Mouse (Mus musculus) adrenal gland, postnatal 25 days (tissue): ENCODE measurements around the gene Cpm. TPM values are rescaled to one million over a fixed set of nuclear protein-coding genes. Genes with fewer than 3 reads are reported as not detected.

Experiments
- DNase-seq: peaks from one replicate; pipeline ENCODE4 v3.0.0; 2021; ENCODE audit warnings: mixed read lengths
- total RNA-seq: library from RNA; stranded (reverse); gene quantifications from 2 replicates; pipeline ENCODE4 v1.2.3, GENCODE M21; 2021

Gene Cpm
- total RNA-seq, 1 experiment from 2014 or later = 27.0 TPM

DNA sequence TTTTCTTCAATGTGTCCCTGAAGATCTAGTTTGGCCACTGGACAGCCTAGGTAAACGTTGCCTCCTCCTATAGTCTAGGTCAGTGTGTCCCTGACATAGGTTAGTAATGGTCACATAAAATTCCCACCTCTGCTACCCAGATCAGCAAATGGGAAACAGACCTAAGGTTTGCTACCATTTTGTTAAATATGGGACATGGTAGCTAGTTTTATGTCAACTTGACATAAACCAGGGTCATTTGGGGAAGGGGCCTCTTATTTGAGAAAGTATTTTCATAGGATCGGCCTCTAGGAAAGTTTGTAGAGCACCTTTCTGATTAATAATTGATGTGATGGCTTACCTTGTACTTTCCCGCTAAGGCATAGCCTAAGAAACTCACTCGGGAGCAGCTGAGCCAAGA lies 8.8 kb upstream of the Cpm start:
- DNase-seq = no peak

DNA sequence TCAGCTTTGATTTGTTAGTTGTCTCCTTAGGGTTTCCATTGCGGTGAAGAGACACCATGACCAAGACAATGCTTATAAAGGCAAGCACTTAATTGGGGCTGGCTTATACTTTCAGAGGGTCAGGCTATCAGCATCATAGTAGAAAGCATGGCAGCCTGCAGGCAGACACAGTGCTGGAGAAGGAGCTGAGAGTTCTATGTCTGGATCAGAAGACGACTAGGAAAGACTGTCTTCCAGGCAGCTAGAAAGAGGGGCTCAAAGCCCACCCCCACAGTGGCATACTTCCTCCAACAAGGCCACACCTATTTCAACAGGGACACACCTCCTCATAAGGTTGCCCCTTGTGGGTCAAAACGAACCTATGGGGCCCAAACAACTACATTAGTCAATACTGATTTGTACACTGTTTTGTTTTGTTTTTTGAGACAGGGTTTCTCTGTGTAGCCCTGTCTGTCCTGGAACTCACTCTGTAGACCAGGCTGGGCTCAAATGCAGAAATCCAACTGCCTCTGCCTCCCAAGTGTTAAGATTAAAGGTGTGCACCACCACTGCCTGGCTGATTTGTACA lies 8.3 kb upstream of the Cpm start:
- no peak for DNase-seq

GRCm38 (mm10) chr10:117621616-117622533 lies 7.4 kb upstream of the Cpm start:
- no peak for DNase-seq

DNA sequence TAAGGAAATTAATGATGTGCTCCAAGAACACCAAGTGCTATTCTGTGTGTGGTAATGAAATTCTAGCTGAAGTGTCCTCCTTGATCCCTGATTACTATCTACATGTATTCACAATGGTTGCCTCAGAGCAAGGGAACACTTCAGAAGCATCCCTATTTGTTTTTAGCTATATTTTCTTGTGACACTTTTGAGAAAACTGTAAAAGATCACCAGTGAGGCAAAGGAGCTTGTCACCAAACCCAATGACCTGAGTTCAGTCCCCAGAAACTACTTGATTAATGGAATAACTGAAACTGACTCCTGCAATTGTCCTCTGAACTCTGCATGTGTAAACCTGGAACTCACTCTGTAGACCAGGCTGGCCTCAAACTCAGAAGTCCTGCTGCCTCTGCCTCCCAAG lies 5.9 kb upstream of the Cpm start:
- DNase-seq = no peak

GRCm38 (mm10) chr10:117624222-117624621 lies 5.1 kb upstream of the Cpm start:
- no peak for DNase-seq

GRCm38 (mm10) chr10:117624655-117625497 lies 4.4 kb upstream of the Cpm start:
- DNase-seq = no peak

DNA sequence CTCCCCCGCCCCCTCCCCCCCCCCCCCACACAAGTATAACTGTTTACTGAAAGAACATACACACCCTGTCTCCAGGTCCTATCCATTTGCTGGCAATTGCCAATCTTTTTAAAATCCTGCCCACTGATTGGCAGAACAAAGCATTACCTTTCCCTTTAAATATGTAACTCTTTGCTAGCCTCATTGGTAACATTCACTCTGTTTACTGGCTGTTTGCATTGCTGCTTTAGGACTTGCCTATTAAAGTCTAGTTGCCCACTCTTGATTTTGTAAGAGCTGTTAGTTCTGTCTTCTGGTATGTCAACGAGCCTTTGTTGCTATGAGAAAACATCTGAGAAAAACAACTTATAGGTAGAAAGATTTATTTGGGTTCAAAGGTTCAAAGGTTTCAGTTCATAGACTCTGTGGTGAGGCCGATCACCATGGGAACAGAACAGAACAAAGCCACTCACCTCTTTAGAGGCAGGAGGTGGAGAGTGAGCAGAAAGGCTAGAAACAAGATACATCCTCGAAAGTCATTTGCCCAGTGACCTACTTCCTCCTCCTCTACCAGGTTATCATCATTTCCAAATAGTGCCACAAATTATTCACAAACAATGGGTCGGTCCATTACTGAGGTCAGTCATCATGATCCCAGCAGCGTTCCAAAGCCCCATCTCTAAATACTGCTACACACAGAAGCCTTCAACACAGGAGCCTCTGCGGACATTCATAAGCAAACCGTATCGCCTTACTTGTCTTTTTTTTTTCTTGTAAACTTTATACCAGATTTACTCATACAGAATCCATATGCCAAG lies 3.6 kb upstream of the Cpm start:
- no peak for DNase-seq

DNA sequence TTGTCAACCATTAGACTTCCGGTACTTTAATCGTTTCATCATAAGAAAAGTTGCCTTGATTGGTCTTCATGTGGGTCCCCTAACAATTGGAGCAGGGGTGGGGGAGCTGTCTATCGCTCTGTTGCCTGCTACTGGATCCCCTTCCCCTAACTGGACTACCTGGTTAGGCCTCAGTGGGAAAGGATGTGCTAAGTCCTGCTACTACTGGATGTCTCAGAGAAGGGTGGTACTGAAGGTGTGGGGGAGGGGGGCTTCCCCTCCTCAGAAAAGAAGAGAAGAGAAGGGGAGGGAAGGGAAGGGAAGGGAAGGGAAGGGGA lies 3.0 kb upstream of the Cpm start:
- no peak for DNase-seq

- no peak for DNase-seq
These were observed 2.3 kb upstream of the Cpm start for GRCm38 (mm10) chr10:117626840-117627615.

DNA sequence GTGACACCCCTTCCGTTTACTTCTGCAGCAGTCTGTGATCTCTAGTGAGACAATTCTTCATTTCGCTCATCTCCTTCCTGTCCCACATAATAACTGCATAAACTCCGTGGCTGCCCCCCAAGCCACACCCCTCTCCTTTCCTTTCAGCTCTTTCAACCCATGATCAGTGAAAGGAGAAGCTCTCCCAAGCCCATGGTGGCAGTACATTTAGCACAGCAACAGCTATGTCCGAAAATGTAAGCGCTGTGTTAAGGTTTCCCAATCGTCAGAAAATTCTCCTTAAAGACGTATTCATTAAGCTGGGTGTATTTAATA lies 1.7 kb upstream of the Cpm start:
- DNase-seq = no peak

- no peak for DNase-seq
These were observed 1.4 kb upstream of the Cpm start for GRCm38 (mm10) chr10:117627949-117628348.

DNA sequence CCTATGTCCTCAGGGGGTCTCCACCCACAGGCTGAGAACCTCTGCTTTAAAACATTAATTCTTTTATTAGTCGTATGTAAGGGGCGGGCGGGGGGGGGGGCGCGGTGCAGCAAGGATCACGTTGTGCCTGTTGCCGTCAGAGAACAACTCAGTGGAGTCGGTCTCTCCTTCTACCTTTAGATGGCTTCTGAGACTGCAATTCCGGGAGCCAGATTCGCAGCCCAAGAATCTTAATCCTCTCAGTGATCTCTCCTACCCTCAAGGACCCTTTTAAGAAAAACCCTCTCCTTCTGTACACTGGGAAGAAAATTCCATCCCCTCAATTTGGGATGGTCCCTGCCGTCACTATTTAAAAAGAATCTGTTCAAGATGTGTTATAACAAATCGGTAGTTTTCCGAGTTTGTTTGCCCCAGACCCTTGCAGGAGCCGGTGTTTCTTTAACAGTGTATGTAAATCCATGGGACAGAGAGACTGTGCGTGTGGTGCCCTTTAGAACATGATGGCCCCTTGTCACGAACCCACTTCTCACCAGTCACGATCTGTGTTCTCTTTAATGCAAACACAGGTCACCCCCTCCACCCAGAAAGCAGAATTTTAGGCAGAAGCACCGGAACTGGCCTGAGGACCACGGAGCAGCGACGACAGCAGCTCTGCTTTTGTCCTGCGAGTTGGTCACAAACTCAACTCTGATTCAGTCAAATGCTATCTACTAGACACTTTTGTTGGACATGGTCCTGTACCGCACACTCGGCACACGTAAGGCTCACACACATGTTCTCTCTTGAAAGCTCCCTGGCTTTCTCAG lies 734 bp upstream of the Cpm start:
- DNase-seq = no peak

- DNase-seq = no peak
These were observed 876 bp downstream of the Cpm start for GRCm38 (mm10) chr10:117630176-117630575.

DNA sequence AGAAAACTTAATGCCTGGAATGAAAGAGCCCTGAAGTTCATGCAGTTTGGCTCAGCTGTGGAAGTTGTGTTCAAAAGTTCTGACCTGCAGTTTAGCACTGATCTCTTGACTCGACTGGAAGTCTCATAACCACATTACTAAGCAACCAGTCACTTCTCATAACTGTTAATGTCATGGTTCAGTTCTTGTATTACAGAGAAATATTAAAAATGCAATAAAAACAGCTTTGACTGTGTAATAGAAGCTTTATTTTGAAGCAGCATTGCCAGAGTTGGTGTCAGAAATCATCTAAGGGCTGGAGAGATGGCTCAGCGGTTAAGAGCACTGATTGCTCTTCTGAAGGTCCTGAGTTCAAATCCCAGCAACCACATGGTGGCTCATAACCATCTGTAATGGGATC lies 1.5 kb downstream of the Cpm start:
- DNase-seq = no peak

DNA sequence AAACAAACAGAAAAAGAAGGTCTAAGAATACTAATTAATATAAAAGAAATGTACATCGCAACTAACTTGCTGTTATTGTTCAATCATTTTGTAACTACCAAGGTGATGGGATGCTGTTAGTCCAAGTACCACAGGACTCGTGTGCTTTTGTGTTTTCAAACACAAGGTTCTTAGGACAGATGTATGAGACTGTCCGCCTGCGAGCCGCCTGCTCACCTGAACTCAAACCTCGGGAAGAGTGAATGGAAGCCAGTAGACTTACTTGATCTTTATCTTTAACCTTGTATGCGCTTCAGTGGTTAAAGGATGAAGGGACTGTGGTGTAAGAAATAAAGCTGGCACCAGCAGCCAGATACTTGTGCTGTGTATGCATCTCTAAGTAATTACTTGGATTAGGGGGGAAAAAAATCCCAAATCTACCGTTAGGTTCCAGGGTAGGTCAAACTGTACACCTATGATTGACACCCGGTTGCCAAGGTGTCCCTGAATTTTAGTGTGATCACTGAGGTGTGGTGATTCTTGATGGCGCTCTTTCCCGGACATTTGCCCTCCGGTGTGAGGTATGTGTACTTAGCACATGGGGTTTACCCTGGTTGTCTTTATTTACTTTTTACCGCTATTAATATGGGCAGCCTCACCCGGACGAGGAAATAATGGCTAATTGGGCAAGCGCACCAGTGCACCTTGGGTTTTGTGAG lies 2.4 kb downstream of the Cpm start:
- no peak for DNase-seq

DNA sequence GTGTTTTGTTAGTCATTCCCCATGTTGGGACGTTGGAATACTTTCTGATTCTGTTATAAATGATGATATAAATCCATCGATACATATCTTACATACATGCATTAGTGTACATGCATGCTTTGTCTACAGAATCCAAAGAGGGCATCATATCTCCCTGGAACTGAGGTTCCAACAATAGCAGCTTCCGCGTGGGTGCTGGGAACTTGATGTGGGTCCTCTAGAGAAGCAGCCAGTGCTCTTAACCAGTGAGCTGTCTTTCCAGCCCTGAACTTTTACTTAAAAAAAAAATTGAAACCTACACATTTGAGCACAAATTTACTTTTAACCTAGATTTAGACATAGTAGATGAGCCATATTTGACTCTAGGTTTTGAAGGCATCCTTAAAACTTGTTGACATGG lies 3.1 kb downstream of the Cpm start:
- no peak for DNase-seq

DNA sequence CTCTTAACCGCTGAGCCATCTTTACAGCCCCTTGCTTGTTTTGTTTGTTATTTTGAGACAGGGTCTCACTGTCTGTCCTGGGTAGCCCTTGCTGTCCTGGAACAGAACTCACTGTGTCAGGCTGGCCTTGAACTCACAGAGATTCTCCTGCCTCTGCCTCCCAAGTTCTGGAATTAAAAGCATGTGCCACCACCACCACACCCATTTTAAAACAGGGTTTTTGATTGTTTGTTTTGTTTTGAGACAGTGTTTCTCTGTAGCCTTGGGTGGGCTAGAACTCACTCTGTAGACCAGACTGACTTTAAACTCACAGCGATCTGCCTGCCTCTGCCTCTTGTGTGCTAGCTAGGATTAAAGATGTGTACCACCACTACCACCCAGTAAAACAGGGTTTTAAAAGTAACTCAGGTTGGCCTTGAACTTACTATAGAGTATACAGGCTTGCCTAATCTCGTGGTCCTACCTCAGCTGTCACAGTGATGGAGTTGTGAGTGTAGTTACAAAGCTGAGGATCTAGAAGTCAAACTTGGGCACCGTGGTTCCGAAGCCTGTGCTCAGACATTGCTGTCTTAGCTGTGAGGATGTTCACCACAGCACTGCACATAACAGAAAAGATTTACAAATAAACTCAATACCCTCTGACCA lies 4.4 kb downstream of the Cpm start:
- no peak for DNase-seq

DNA sequence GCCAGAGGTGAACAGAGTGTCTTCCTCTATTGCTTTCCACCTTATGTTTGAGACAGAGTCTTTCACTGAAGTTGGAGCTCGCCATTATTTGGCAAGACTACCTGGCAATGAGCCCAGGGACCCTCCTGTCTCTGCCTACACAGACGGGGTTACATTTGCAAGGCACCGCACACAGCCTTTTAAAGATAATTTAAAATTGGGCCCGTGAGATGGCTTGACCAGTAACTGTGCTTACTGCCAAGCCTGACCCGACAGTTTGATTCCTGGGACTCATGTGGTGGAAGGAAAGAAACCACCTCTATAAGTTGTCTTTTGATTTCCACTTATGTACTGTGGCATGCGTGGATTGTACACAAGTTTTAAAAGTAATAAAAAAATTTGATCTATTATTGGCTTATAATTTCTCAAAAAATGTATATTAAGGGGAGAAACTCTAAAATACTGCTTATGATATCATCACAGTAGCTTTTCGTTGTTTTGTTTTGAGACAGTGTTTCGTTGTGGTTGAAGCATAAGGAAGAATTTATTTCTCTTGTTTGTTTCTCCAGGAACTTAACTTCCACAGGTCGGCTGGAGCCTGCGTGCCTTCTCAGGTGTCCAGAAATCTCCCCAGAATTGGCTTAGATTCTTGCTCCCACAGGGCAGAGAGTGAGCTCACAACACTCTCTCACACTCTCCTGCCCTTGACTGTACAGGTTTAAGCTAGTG lies 5.2 kb downstream of the Cpm start:
- no peak for DNase-seq
